Mouse (Mus musculus): Measurements from ENCODE around the gene Hoxa1. TPM values are rescaled to one million over a fixed set of nuclear protein-coding genes. Genes with fewer than 3 reads are reported as not detected.

Gene Hoxa1
- polyA plus RNA-seq, 1 experiment from 2014 or later: 0.31 TPM

- H3K4me1 ChIP-seq: 0 out of 2 replicates have a peak, but pooled peaks cover 4% of the 10 kb centered on the region
- no peaks in the 10 kb centered on the region for H3K36me3 ChIP-seq (replicated peaks)
- H3K9ac ChIP-seq: no peak overlapping the region
- no peak for ATAC-seq (ENCODE audit: low FRiP score)
- H3K9me3 ChIP-seq: no peaks in the 10 kb centered on the region
- H3K27me3 ChIP-seq: peaks cover 8% of the 10 kb centered on the region
- H3K4me3 ChIP-seq (replicated peaks): no peak overlapping the region
- 81% methylated on average over 10 of the region's 10 CpGs for WGBS
- H3K4me2 ChIP-seq: no peak overlapping the region
- no peak overlapping the region for H3K27ac ChIP-seq
Observed at GRCm38 (mm10) chr6:52138576-52138975, 19.5 kb downstream of the Hoxa1 start.

GRCm38 (mm10) chr6:52137841-52138535 is 20.1 kb downstream of the Hoxa1 start:
- no peak overlapping the region for H3K27ac ChIP-seq
- ATAC-seq (ENCODE audit: low FRiP score): no peak
- no peak overlapping the region for H3K4me2 ChIP-seq
- 0 out of 2 replicates have a peak, but pooled peaks cover 4% of the 10 kb centered on the region for H3K4me1 ChIP-seq
- no peak overlapping the region for H3K9ac ChIP-seq
- H3K27me3 ChIP-seq: peaks cover 8% of the 10 kb centered on the region
- no peak overlapping the region for H3K4me3 ChIP-seq (replicated peaks)
- H3K9me3 ChIP-seq: no peaks in the 10 kb centered on the region
- no peaks in the 10 kb centered on the region for H3K36me3 ChIP-seq (replicated peaks)
- 52% methylated on average over 9 of the region's 9 CpGs for WGBS

- ATAC-seq (ENCODE audit: low FRiP score): no peak
- no peaks in the 10 kb centered on the region for H3K9me3 ChIP-seq
- H3K27ac ChIP-seq: no peak overlapping the region
- H3K4me2 ChIP-seq: no peak overlapping the region
- H3K4me3 ChIP-seq (replicated peaks): no peak overlapping the region
- H3K4me1 ChIP-seq: peaks cover 11% of the 10 kb centered on the region
- peaks cover 8% of the 10 kb centered on the region; the same call in 1 of the 2 replicates for H3K27me3 ChIP-seq
- H3K9ac ChIP-seq: no peak overlapping the region
- no peaks in the 10 kb centered on the region for H3K36me3 ChIP-seq (replicated peaks)
- 87% methylated on average over 4 of the region's 4 CpGs for WGBS
Observed at GRCm38 (mm10) chr6:52123673-52124072, 34.4 kb downstream of the Hoxa1 start.

- Histone ChIP-seq H3K36me3 (replicated peaks) (no peaks in the 10 kb centered on the region), H3K9me3 (no peaks in the 10 kb centered on the region), H3K4me3 (replicated peaks) (no peak overlapping the region), H3K9ac (no peak overlapping the region), H3K27ac (no peak overlapping the region), H3K27me3 (peaks cover 13% of the 10 kb centered on the region; the same call in 1 of the 2 replicates), H3K4me2 (no peak overlapping the region), H3K4me1 (peaks cover 21% of the 10 kb centered on the region)
- no peak for ATAC-seq (ENCODE audit: low FRiP score)
- 72% methylated on average over 3 of the region's 3 CpGs for WGBS
Observed at GRCm38 (mm10) chr6:52121173-52121572, 36.9 kb downstream of the Hoxa1 start.

- no peak overlapping the region for H3K9ac ChIP-seq
- peaks cover 19% of the 10 kb centered on the region; the same call in 1 of the 2 replicates for H3K27me3 ChIP-seq
- peaks cover 21% of the 10 kb centered on the region for H3K4me1 ChIP-seq
- no peaks in the 10 kb centered on the region for H3K9me3 ChIP-seq
- H3K4me3 ChIP-seq (replicated peaks): no peak overlapping the region
- peak; percentile 84; the same call in 1 of the 2 replicates for ATAC-seq (ENCODE audit: low FRiP score)
- no peak overlapping the region for H3K4me2 ChIP-seq
- peak overlapping the region; percentile 54; the same call in 1 of the 2 replicates for H3K27ac ChIP-seq
- WGBS: 20% methylated on average over 6 of the region's 6 CpGs
- H3K36me3 ChIP-seq (replicated peaks): no peaks in the 10 kb centered on the region
Observed at GRCm38 (mm10) chr6:52118903-52119635, 39.0 kb downstream of the Hoxa1 start.

- 26% methylated on average over 5 of the region's 5 CpGs for WGBS
- Histone ChIP-seq H3K4me1 (peaks cover 21% of the 10 kb centered on the region), H3K27ac (no peak overlapping the region), H3K27me3 (peaks cover 12% of the 10 kb centered on the region; the same call in 1 of the 2 replicates), H3K4me2 (no peak overlapping the region), H3K9ac (no peak overlapping the region), H3K9me3 (no peaks in the 10 kb centered on the region), H3K4me3 (replicated peaks) (no peak overlapping the region), H3K36me3 (replicated peaks) (no peaks in the 10 kb centered on the region)
- no peak for ATAC-seq (ENCODE audit: low FRiP score)
Observed at GRCm38 (mm10) chr6:52115899-52116298, 42.2 kb downstream of the Hoxa1 start.

- Histone ChIP-seq H3K27me3 (peaks cover 11% of the 10 kb centered on the region; the same call in 1 of the 2 replicates), H3K9ac (no peak overlapping the region), H3K4me3 (replicated peaks) (no peak overlapping the region), H3K4me2 (no peak overlapping the region), H3K4me1 (0 out of 2 replicates have a peak, but pooled peaks cover 6% of the 10 kb centered on the region), H3K36me3 (replicated peaks) (no peaks in the 10 kb centered on the region), H3K27ac (no peak overlapping the region), H3K9me3 (no peaks in the 10 kb centered on the region)
- ATAC-seq (ENCODE audit: low FRiP score): no peak
- WGBS: 87% methylated on average over 4 of the region's 4 CpGs
Observed at GRCm38 (mm10) chr6:52111846-52112245, 46.3 kb downstream of the Hoxa1 start.

- 92% methylated on average over 3 of the region's 3 CpGs for WGBS
- no peaks in the 10 kb centered on the region for H3K4me1 ChIP-seq
- no peaks in the 10 kb centered on the region for H3K36me3 ChIP-seq (replicated peaks)
- no peak overlapping the region for H3K4me2 ChIP-seq
- no peak overlapping the region for H3K9ac ChIP-seq
- H3K27ac ChIP-seq: no peak overlapping the region
- no peak for ATAC-seq (ENCODE audit: low FRiP score)
- H3K4me3 ChIP-seq (replicated peaks): no peak overlapping the region
- no peaks in the 10 kb centered on the region for H3K9me3 ChIP-seq
- H3K27me3 ChIP-seq: no peaks in the 10 kb centered on the region
Observed at GRCm38 (mm10) chr6:52107400-52107799, 50.7 kb downstream of the Hoxa1 start.

GRCm38 (mm10) chr6:52106716-52107115 is 51.4 kb downstream of the Hoxa1 start:
- no peaks in the 10 kb centered on the region for H3K4me1 ChIP-seq
- no peak overlapping the region for H3K27ac ChIP-seq
- no peak overlapping the region for H3K4me3 ChIP-seq (replicated peaks)
- no peak for ATAC-seq (ENCODE audit: low FRiP score)
- H3K9me3 ChIP-seq: no peaks in the 10 kb centered on the region
- H3K36me3 ChIP-seq (replicated peaks): no peaks in the 10 kb centered on the region
- no peak overlapping the region for H3K4me2 ChIP-seq
- 75% methylated on average over 3 of the region's 3 CpGs for WGBS
- H3K9ac ChIP-seq: no peak overlapping the region
- H3K27me3 ChIP-seq: no peaks in the 10 kb centered on the region

GRCm38 (mm10) chr6:52106178-52106577 is 51.9 kb downstream of the Hoxa1 start:
- H3K27me3 ChIP-seq: no peaks in the 10 kb centered on the region
- 50% methylated on average over 3 of the region's 3 CpGs for WGBS

More at GRCm38 (mm10) chr6:52106178-52106577, 51.9 kb downstream of the Hoxa1 start:
- Histone ChIP-seq H3K4me1 (no peaks in the 10 kb centered on the region), H3K9ac (no peak overlapping the region), H3K9me3 (no peaks in the 10 kb centered on the region), H3K4me3 (replicated peaks) (no peak overlapping the region), H3K27ac (no peak overlapping the region), H3K36me3 (replicated peaks) (no peaks in the 10 kb centered on the region), H3K4me2 (no peak overlapping the region)
- ATAC-seq (ENCODE audit: low FRiP score): no peak

Measured in forebrain, embryonic 12.5 days (tissue).